Mouse (Mus musculus) spleen, adult 18-20 months (tissue): ENCODE data around the gene Csf2rb.
A peak's percentile ranks its signal among the peaks of the same experiment; 100 is the strongest.
"Not testable (repeated sequence)": the region's sequence is repeated elsewhere in the genome, so short reads cannot be mapped to it uniquely, and the experiment has no call there.

ENCODE experiments used
- DNase-seq, 2 experiments: peaks; one replicate each; pipeline ENCODE4 v3.0.0; 2022; ENCODE audit warnings: mixed read lengths in 2 of 2

Gene Csf2rb

DNA sequence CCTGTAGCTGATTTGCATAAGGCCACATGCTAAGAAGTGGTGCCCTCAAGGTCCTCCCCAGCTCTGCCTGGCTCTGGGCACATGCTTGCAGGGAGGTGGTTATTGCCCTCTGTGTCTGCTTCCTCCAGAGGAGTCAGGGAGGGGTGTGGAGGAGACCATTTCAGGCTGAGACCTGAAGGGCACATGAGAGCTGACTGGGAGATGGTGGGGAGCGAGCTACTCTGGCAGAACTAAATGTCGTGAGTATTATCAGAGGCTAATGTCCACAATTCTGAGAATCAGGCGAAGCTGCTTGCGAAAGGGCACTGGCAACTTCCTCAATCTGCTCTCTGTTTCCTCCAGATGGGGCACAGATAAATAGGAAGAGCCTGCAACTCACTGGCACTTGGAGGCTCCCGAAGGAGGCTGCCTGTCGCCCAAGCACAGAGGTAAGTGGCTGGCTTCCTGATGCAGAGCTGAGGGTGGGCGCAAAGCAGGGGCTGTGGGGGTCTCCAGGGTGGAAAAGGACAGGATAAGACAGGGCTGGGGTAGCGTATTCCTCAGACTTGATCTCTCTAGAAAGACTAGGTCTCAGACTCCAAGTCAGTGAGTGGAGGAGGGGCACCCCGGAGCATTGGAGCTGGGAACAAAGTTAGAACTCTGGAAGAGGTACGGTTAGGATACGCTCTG is at the start of gene Csf2rb:
Gene Csf2rb, plus strand, starts transcription at position 82 of the 669 bp plus-strand sequence.
- DNase-seq: peak in 1 of 2 experiments; percentile 35

DNA sequence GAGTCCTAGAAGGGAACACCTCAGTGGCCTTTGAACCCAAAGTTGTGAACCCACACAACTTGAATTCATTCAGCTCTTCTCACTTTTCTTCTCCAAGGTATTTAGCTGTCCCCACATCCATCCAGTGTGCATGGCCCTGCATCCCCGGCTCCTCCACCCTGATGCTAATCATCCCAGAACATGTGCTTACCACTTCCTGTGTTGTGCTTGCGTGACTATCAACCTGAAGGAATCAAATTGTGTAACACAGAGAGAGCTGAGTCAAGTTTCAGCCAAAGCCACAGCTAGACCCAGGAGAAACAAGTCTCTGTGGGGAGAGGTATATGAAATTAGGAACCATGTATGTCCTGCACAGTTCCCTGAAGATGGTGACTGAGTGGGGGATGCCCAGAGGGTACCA is 47.2 kb upstream of the Csf2rb start:
- DNase-seq: no peak

DNA sequence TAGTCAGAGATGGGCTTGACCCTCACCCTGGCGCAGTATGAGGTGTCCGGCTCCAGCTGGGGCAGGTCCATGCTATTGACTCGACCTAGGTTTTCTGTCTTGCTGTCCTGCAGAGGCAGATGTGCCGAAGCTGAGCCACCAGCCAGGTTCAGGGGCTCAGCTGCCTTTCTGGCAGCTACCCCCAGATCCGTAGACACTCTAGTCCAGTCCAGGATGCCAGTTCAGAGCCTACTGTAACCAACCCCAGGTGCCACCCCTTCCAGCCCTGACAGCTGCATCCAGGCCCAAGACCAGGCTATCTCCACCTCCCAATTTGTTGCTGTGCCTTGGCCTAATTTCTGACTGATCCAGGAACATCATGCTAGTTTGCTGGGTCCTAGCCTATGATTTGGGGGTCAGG is 37.6 kb upstream of the Csf2rb start:
- no peak for DNase-seq

DNA sequence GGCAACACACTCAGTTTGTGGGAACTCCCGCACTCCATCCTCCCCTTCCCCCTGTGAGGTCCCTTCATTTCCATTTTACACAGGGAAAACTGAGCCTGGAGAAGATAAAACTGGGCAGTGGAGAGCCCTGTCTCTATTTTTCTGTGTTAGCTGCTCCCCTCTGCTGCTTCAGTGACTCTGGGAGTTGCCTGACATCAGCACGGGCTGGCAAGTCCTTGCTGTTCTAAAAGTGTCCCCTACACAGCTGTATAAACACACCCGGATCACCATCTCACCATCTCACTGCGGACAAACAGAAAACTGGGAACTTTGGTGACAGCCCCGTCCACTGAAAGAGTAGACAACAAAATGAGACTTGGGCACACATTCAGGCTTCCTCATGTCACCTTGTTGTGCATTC is 35.8 kb upstream of the Csf2rb start:
- DNase-seq: not testable (repeated sequence)

GRCm38 (mm10) chr15:78293228-78293627 is 32.3 kb upstream of the Csf2rb start:
- DNase-seq: not testable (repeated sequence)

DNA sequence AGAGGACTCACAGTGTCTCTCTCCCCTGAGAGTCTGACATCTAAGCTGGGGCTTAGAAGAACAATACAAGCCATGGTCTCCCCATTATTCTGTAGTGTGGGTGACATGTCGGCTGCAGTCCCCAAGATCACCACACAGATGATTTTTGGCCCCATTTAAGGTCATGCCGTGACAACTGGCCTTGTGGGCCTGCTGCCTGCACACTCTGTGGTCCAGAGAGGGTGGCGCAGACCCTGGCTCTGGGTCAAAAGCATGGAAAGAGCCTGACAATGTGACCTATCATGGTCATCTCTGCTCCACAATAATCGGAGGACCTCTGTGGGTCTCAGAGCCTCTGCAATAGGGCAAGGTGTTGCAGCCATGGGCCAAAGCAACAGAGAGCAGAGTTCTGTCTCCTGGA is 31.8 kb upstream of the Csf2rb start:
- DNase-seq: no peak

DNA sequence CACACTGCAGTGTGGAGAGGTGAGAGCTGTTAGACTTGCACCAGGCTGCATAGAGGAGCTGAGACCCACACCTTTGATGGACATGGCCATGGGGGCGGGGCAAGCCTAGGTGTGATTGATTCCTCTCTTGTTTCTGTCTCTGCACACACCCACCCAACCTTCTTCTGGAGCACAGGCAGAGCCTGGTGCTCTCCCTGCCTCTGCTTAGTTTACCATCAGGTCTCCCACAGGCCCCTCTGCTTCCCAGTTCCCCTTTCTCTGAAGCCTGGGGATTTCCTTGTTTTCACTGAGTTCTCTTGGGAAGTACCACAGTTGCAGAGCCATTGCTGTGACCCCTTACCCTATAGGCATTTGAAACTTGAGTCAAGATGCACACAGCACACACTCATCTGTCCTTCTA is 27.0 kb upstream of the Csf2rb start:
- DNase-seq: no peak

- no peak for DNase-seq
Observed at GRCm38 (mm10) chr15:78299641-78300040, 25.9 kb upstream of the Csf2rb start.

DNA sequence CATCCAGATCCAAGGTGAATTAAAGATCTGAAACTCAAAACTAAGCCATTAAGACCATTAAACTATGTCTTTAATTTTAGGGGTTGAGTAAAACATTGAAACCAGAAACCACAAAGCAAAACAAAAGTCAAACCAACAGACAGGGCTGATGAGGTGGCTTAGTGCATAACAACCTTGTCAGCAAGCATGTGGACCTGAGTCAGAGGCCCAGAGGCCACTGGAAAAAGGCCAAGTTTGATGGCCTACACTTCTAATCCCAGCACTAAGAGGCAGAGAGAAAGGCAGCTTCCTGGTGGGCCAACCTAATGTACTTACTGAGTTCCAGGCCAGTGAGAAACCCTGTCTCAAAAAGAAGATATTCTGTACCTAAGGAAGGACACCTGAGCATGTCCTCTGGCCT is 24.8 kb upstream of the Csf2rb start:
- no peak for DNase-seq

DNA sequence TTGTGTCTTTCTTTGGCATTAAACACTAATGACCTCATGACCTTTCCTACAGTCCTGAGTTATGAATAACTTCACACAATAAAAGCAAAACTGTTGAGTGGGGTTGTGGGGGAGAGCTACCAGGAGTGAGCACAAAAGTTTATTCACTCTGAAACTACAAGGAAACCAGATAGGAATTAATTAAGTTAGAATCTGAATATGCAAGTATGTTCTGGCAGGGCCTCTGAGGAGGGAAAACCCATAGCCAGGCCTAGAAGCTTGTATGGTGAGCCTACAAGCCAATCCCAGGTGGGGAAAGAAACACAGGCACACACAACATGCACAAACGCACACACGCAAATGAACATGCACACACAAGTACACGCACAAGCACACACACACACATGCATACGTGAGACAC is 22.8 kb upstream of the Csf2rb start:
- no peak for DNase-seq

- DNase-seq: no peak
Observed at GRCm38 (mm10) chr15:78303665-78304233, 21.8 kb upstream of the Csf2rb start.

DNA sequence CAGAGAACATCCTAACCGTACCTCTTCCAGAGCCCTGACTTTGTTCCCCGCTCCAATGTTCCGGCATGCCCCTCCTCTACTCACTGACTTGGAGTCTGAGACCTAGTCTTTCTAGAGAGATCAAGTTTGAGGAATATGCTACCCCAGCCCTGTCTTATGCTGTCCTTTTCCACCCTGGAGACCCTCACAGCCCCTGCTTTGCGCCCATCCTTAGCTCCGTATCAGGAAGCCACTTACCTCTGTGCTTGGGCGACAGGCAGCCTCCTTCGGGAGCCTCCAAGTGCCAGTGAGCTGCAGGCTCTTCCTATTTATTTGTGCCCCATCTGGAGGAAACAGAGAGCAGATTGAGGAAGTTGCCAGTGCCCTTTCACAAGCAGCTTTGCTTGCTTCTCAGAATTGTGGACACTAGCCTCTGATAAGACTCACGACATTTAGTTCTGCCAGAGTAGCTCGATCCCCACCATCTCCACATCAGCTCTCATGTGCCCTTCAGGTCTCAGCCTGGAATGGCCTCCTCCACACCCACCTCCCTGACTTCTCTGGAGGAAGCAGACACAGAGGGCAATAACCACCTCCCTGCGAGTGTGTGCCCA is 20.1 kb upstream of the Csf2rb start, which contains the start of gene Csf2rb2:
Gene Csf2rb2, minus strand, starts transcription at position 381 of the 593 bp plus-strand sequence.
- no peak for DNase-seq

DNA sequence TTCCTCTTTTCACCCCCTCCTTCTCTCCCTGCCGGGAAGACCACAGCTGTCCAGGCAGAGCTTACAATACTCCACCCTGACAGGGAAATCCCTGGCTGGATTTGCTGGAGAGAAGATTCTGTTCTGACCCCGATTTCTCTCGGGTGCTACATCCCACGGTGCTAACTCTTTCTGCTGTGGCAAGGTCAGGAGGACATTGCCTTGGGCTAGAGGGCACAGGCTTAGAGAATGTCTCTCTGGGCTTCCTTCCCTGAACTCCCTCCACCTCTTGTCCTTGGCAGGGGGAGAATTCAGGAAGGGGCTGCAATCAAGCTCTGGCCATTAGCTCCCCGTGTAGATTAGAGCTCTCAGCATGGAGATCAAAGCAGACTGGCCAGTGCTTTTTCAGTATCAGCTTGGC is 15.7 kb upstream of the Csf2rb start:
- no peak for DNase-seq

- no peak for DNase-seq
Observed at GRCm38 (mm10) chr15:78310971-78311370, 14.6 kb upstream of the Csf2rb start.

- DNase-seq: not testable (repeated sequence)
Observed at GRCm38 (mm10) chr15:78312421-78313233, 12.9 kb upstream of the Csf2rb start.

- DNase-seq: not testable (repeated sequence)
Observed at GRCm38 (mm10) chr15:78313659-78314058, 11.9 kb upstream of the Csf2rb start.

DNA sequence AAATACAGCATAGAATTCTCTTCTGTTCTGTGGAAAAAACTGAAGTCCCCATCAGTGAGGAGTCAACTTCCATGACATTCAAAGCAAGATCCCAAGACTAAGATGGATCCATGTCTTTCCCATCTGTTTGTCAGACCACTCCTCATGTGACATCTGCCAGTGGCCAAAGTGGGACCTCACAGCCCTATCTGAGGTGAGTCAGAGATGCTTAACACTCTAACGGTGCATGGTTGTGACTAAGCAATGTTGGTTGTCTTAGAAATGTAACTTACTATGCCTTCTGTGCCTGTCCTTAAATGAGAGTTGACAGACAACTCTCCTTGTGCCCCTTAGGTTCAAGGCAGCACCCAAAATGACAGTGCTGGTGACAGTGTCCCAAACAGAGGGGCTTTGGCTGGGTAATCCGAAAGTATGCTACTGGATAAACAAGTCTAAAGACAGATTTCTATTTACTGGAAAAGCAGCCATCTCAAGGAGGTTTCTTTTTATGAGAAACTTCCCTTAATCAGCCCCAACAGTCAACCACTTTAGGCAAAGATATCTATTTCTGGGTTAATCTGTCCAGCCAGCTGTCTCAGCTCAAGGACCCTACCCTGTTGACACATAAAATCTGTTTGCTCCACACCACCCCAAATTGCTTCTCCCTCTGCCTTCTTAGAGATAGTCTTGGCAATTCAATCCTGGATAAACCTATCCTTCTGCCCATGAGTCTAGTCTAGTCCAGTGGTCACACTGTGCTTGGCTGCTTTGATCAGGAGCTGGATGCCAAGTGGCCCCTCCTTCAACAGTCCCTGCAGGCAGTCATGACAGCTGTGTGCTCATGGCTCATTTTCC is 7.0 kb upstream of the Csf2rb start:
- not testable (repeated sequence) for DNase-seq

DNA sequence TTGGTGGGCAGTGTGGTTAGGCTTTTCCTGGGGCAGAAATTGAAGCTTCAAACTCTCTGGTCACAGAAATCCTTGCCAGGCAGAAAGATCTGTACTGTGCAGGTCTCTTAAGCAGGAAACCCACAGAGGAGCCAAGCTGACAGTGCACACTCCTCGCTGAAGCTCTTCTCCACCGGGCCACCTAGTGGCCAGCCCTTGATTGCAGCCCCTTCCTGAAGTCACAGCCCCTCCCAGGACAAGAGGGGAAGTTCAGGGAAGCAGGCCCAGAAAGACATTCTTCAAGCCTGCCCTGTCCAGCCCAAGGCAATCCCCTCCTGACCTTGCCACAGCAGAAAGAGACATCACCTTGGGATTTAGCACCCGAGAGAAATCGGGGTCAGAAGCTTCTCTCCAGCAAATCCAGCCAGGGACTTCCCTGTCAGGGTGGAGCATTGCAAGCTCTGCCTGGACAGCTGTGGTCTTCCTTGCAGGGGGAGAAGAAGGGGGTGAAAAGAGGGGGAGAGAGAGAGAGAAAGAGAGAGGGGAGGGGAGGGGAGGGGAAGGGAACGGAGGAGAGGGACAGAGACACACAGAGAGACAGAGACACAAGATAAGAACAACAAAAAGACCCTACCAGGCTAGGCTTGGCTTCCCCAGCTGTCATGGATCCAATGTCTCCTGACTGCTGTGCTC is 4.6 kb upstream of the Csf2rb start:
- peak; percentile 67 to 79 for DNase-seq

- no peak for DNase-seq
Observed at GRCm38 (mm10) chr15:78323366-78323765, 2.2 kb upstream of the Csf2rb start.

DNA sequence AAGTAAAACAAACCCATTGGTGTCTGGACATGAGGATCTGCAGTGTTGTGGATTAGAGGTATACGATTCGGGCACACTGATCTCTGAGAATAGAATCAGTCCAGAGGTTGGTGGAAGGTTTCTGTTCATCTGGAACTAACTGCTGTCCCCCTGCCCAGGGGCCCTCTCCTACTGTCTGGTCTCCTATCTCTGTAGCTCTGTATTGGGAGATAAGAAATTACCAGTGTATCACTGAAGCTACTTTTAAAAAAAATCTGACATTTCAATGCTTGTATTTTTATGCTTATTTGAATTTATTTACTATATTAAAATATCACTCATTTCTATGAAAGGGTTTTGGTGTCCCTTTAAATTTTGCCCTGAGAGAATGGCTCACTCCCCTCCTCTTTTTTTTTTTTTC is 1.3 kb upstream of the Csf2rb start:
- DNase-seq: no peak

DNA sequence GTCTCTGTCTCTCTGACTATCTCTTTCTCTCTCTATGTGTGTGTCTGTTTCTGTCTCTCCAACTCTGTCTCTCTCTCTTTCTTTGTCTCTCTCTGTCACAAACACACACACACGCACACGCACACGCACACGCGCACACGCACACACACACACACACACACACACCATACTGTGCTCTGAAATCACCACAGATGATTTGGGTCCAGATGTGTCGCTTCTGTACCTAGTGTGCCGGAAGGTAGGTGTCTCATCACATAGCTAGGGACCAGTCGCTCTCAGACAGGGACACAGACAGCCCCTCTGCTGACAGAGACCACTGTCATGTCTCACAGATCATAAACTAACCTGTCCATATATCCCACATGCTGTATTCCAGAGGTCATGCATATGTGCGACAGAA is 1.2 kb downstream of the Csf2rb start:
- no peak for DNase-seq
